Mouse (Mus musculus) lung, adult 2 months (tissue): ENCODE measurements around the gene Sec14l5.

ENCODE experiments used
- CTCF ChIP-seq: fragments of 200-500 bp; IDR thresholded peaks from 2 replicates; pipeline ENCODE4 v1.5.1; 2011; ENCODE audit warnings: mild to moderate bottlenecking, low read length, control low read depth; ENCODE audit not compliant: insufficient read depth
- POLR2A ChIP-seq: fragments of 200-500 bp; IDR thresholded peaks from 2 replicates; pipeline ENCODE4 v1.6.1; 2011; ENCODE audit warnings: low read depth, mild to moderate bottlenecking, control low read depth, low read length, borderline replicate concordance; ENCODE audit errors: extremely low read depth

- TF ChIP-seq CTCF, result no peak
- TF ChIP-seq POLR2A, result no peak
Observed at GRCm38 (mm10) chr16:5184101-5184500, 37.2 kb downstream of the Sec14l5 start.
